Mouse (Mus musculus): Measurements from ENCODE around the gene Spag7. TPM values are rescaled to one million over a fixed set of nuclear protein-coding genes. Genes with fewer than 3 reads are reported as not detected.

Gene Spag7
- polyA plus RNA-seq, 1 experiment from 2014 or later = 155 TPM

DNA sequence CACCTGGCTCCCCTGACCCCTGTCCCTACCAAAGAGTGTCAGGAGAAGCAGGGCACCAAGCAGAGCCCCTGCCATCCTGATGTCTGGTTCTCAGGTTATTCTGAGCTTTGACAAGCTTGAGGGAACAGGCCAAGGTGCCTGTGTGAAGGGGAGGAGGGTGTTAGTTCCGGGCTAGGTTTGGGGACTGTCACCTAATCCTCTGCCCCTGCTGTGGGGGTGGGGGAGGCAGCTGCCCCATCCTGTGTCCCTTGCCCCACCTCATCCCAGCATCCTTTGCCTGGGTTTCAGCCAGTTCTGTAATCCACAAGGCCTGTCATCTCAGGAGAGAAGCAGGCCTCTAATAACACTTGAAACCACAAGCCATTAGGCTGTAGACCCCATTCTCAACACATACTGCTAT is 50.1 kb downstream of the Spag7 start, which contains the start of gene Chrne:
TSS of gene Chrne (minus strand) at position 116 of the 400 bp plus-strand sequence.
- peaks cover 14% of the 10 kb centered on the region for H3K4me1 ChIP-seq

DNA sequence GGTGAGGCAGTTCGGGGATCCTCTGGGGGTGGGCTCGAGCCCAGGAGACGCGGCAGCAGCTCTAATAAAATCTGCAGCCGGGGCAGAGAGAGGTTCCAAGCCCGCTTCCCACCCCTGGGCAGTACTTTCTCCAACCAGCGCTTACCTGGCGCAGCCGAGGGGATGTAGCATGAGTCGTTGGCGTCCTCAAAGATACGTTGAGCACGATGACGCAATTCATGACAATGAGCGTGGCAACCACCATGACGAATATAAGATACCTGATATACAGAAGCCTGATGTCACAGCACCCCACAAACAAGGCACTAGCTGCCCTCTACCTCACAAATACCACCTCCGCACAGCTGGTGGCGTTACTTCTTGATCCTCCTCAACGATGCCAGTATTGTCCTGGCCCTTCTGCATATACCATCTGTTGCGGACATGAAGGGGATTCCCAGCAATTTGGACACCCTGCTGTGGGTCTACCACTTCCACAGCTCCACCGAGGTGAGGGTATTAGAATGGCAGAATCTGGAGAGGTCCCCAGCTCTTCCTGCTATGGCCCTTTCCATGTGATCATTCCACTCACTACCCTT is 53.6 kb downstream of the Spag7 start, which contains the start of gene 4930544D05Rik:
TSS of gene 4930544D05Rik (plus strand) at position 333 of the 578 bp plus-strand sequence.
- 14% methylated on average over 21 of the region's 21 CpGs for WGBS
- H3K27ac ChIP-seq (replicated peaks) = peak within 1 kb of the TSS; percentile 52
- peak within 1 kb of the TSS; percentile 42 for H3K4me3 ChIP-seq (replicated peaks)
- peaks cover 14% of the 10 kb centered on the region for H3K4me1 ChIP-seq
- H3K36me3 ChIP-seq = peaks cover 28% of the 10 kb centered on the region
- H3K27me3 ChIP-seq = no peaks in the 10 kb centered on the region
- peak; percentile 13; the same call in 1 of the 2 replicates for ATAC-seq (ENCODE audit: insufficient number of reproducible peaks, low FRiP score, low TSS enrichment, low read depth)
- H3K4me2 ChIP-seq (replicated peaks) = peak within 1 kb of the TSS; percentile 83
- no peaks in the 10 kb centered on the region for H3K9me3 ChIP-seq (replicated peaks)
- peak within 1 kb of the TSS; percentile 45 for H3K9ac ChIP-seq

More for the DNA sequence above, 50.1 kb downstream of the Spag7 start, which contains the start of gene Chrne:
- no peaks in the 10 kb centered on the region for H3K9me3 ChIP-seq (replicated peaks)
- no peaks in the 10 kb centered on the region for H3K36me3 ChIP-seq
- ATAC-seq (ENCODE audit: insufficient number of reproducible peaks, low FRiP score, low TSS enrichment, low read depth) = no peak
- 28% methylated on average over 1 of the region's 1 CpGs for WGBS
- H3K4me3 ChIP-seq (replicated peaks) = no peak within 1 kb of the TSS
- H3K4me2 ChIP-seq (replicated peaks) = no peak within 1 kb of the TSS
- no peak within 1 kb of the TSS for H3K27ac ChIP-seq (replicated peaks)
- no peaks in the 10 kb centered on the region for H3K27me3 ChIP-seq
- H3K9ac ChIP-seq = no peak within 1 kb of the TSS

DNA sequence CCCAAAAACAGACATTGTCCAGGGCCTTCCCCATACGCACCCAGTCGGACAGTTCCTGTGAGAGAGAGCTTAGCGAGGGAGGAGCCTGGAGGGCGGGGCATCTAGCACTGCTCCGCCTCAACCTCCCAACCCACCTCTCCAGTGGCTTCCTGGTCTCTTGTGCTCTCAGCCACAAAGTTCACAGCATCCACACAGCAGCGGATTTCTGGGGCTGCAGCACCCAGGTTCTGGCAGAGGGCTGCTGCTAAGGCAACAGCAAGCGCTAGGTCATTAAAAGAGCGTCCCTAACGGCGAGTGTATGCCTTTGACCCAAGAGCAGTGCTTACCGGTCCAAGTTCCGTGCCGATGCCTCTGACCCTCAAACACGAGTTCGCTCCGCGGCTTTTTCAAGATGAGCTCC is 54.1 kb downstream of the Spag7 start:
- 2% methylated on average over 17 of the region's 17 CpGs for WGBS
- H3K9ac ChIP-seq = peak overlapping the region; percentile 45
- no peaks in the 10 kb centered on the region for H3K9me3 ChIP-seq (replicated peaks)
- peaks cover 34% of the 10 kb centered on the region for H3K36me3 ChIP-seq
- H3K4me3 ChIP-seq (replicated peaks) = peak overlapping the region; percentile 42
- no peaks in the 10 kb centered on the region for H3K27me3 ChIP-seq
- H3K4me2 ChIP-seq (replicated peaks) = peak overlapping the region; percentile 83
- peak overlapping the region; percentile 52 for H3K27ac ChIP-seq (replicated peaks)
- peak; percentile 79; the same call in 1 of the 2 replicates for ATAC-seq (ENCODE audit: insufficient number of reproducible peaks, low FRiP score, low TSS enrichment, low read depth)
- peaks cover 14% of the 10 kb centered on the region for H3K4me1 ChIP-seq

Small RNA genes lying within 50 kb of the gene (microRNA-seq; reads per million reads assigned to microRNA genes)
- gene Mir6925 (ENCODE audit: borderline number of aligned reads) = not detected

Other genes with a start within 250 kb of the Spag7 start
- gene Arrb2, start 236.8 kb downstream of the Spag7 start, polyA plus RNA-seq (2015; fragmentation: Nextera tagmentation; extraction: Ambion mirVana) = 26.1 and 28.8 TPM in 2 replicates
- gene Med11, start 217.5 kb downstream of the Spag7 start, polyA plus RNA-seq (2015; fragmentation: Nextera tagmentation; extraction: Ambion mirVana) = 37.0 and 42.9 TPM in 2 replicates
- 0.63 and 0.71 TPM in 2 replicates for gene Zmynd15, start 210.0 kb downstream of the Spag7 start, polyA plus RNA-seq (2015; fragmentation: Nextera tagmentation; extraction: Ambion mirVana)
- 4.1 and 4.5 TPM in 2 replicates for gene Cxcl16, start 209.4 kb downstream of the Spag7 start, polyA plus RNA-seq (2015; fragmentation: Nextera tagmentation; extraction: Ambion mirVana)
- gene Tm4sf5, start 164.2 kb downstream of the Spag7 start, polyA plus RNA-seq (2015; fragmentation: Nextera tagmentation; extraction: Ambion mirVana) = 1.1 TPM in 1 of 2 replicates, not detected in the other
- 0.35 and 0.60 TPM in 2 replicates for gene Vmo1, start 154.8 kb downstream of the Spag7 start, polyA plus RNA-seq (2015; fragmentation: Nextera tagmentation; extraction: Ambion mirVana)
- gene Gltpd2, start 150.2 kb downstream of the Spag7 start, polyA plus RNA-seq (2015; fragmentation: Nextera tagmentation; extraction: Ambion mirVana) = 0.44 and 0.59 TPM in 2 replicates
- 727 and 733 TPM in 2 replicates for gene Psmb6, start 144.0 kb downstream of the Spag7 start, polyA plus RNA-seq (2015; fragmentation: Nextera tagmentation; extraction: Ambion mirVana)
- gene Gm40193, start 136.5 kb downstream of the Spag7 start, polyA plus RNA-seq (2015; fragmentation: Nextera tagmentation; extraction: Ambion mirVana) = 1.1 and 3.3 TPM in 2 replicates
- gene Pld2, start 129.4 kb downstream of the Spag7 start, polyA plus RNA-seq (2015; fragmentation: Nextera tagmentation; extraction: Ambion mirVana) = 10.3 and 13.2 TPM in 2 replicates
- gene Mink1, start 106.5 kb downstream of the Spag7 start, polyA plus RNA-seq (2015; fragmentation: Nextera tagmentation; extraction: Ambion mirVana) = 16.7 and 20.3 TPM in 2 replicates
- gene 4930544D05Rik, start 53.6 kb downstream of the Spag7 start, polyA plus RNA-seq (2015; fragmentation: Nextera tagmentation; extraction: Ambion mirVana) = not detected in 2 replicates
- 0.49 and 0.65 TPM in 2 replicates for gene Chrne, start 50.2 kb downstream of the Spag7 start, polyA plus RNA-seq (2015; fragmentation: Nextera tagmentation; extraction: Ambion mirVana)
- 0.23 and 0.32 TPM in 2 replicates for gene Gp1ba, start 30.3 kb downstream of the Spag7 start, polyA plus RNA-seq (2015; fragmentation: Nextera tagmentation; extraction: Ambion mirVana)
- 129 and 147 TPM in 2 replicates for gene Rnf167, start 22.2 kb downstream of the Spag7 start, polyA plus RNA-seq (2015; fragmentation: Nextera tagmentation; extraction: Ambion mirVana)
- 171 and 176 TPM in 2 replicates for gene Slc25a11, start 21.9 kb downstream of the Spag7 start, polyA plus RNA-seq (2015; fragmentation: Nextera tagmentation; extraction: Ambion mirVana)
- gene Pfn1, start 14.8 kb downstream of the Spag7 start, polyA plus RNA-seq (2015; fragmentation: Nextera tagmentation; extraction: Ambion mirVana) = 1,669 and 1,769 TPM in 2 replicates
- 81.9 and 112 TPM in 2 replicates for gene Eno3, start 12.2 kb downstream of the Spag7 start, polyA plus RNA-seq (2015; fragmentation: Nextera tagmentation; extraction: Ambion mirVana)
- 14.5 and 17.5 TPM in 2 replicates for gene Camta2, start 18.7 kb upstream of the Spag7 start, polyA plus RNA-seq (2015; fragmentation: Nextera tagmentation; extraction: Ambion mirVana)
- gene Inca1, start 30.7 kb upstream of the Spag7 start, polyA plus RNA-seq (2015; fragmentation: Nextera tagmentation; extraction: Ambion mirVana) = 1.2 and 1.6 TPM in 2 replicates
- gene Kif1c, start 31.1 kb upstream of the Spag7 start, polyA plus RNA-seq (2015; fragmentation: Nextera tagmentation; extraction: Ambion mirVana) = 4.7 and 5.9 TPM in 2 replicates
- 7.1 and 7.2 TPM in 2 replicates for gene Zfp3, start 94.8 kb upstream of the Spag7 start, polyA plus RNA-seq (2015; fragmentation: Nextera tagmentation; extraction: Ambion mirVana)
- gene Scimp, start 143.2 kb upstream of the Spag7 start, polyA plus RNA-seq (2015; fragmentation: Nextera tagmentation; extraction: Ambion mirVana) = 0.46 TPM in 1 of 2 replicates, not detected in the other
- gene Rabep1, start 175.4 kb upstream of the Spag7 start, polyA plus RNA-seq (2015; fragmentation: Nextera tagmentation; extraction: Ambion mirVana) = 34.7 and 35.1 TPM in 2 replicates

All from embryonic facial prominence, embryonic 15.5 days (tissue).